Mouse (Mus musculus) retina, postnatal 7 days (tissue): ENCODE data around the gene Gm20388.
"Not testable (repeated sequence)": the region's sequence is repeated elsewhere in the genome, so short reads cannot be mapped to it uniquely, and the experiment has no call there.

Source experiments
- DNase-seq: peaks from one replicate; pipeline ENCODE4 v3.0.0-alpha.2; 2012; ENCODE audit warnings: low read depth, low spot score

Gene Gm20388

GRCm38 (mm10) chr8:122571153-122571552, 2660.5 kb downstream of the Gm20388 start:
- DNase-seq = no peak

- no peak for DNase-seq
These were observed 2661.2 kb downstream of the Gm20388 start for GRCm38 (mm10) chr8:122571750-122572267.

- DNase-seq = no peak
These were observed 2662.1 kb downstream of the Gm20388 start for GRCm38 (mm10) chr8:122572751-122573150.

- not testable (repeated sequence) for DNase-seq
These were observed 2662.5 kb downstream of the Gm20388 start for GRCm38 (mm10) chr8:122573176-122573575.

- no peak for DNase-seq
These were observed 2662.9 kb downstream of the Gm20388 start for GRCm38 (mm10) chr8:122573577-122573976.

GRCm38 (mm10) chr8:122574264-122574663, 2663.6 kb downstream of the Gm20388 start:
- DNase-seq = no peak

GRCm38 (mm10) chr8:122574667-122575251, 2664.1 kb downstream of the Gm20388 start:
- no peak for DNase-seq

- no peak for DNase-seq
These were observed 2664.6 kb downstream of the Gm20388 start for GRCm38 (mm10) chr8:122575286-122575685.

- no peak for DNase-seq
These were observed 2665.3 kb downstream of the Gm20388 start for GRCm38 (mm10) chr8:122575735-122576647.

GRCm38 (mm10) chr8:122576648-122577022, 2666.0 kb downstream of the Gm20388 start, which contains the start of gene Aprt:
Gene Aprt (minus strand): TSS chr8:122576909.
- DNase-seq = peak; percentile 81

- no peak for DNase-seq
These were observed 2666.5 kb downstream of the Gm20388 start for GRCm38 (mm10) chr8:122577116-122577515.

GRCm38 (mm10) chr8:122579196-122579595, 2668.6 kb downstream of the Gm20388 start:
- no peak for DNase-seq

GRCm38 (mm10) chr8:122580926-122581325, 2670.3 kb downstream of the Gm20388 start:
- no peak for DNase-seq

- DNase-seq = no peak
These were observed 2674.3 kb downstream of the Gm20388 start for GRCm38 (mm10) chr8:122584981-122585380.

GRCm38 (mm10) chr8:122585411-122585891, 2674.8 kb downstream of the Gm20388 start:
- DNase-seq = no peak

- DNase-seq = no peak
These were observed 2675.5 kb downstream of the Gm20388 start for GRCm38 (mm10) chr8:122586171-122586570.

GRCm38 (mm10) chr8:122586749-122587148, 2676.1 kb downstream of the Gm20388 start:
- DNase-seq = no peak

- no peak for DNase-seq
These were observed 2682.6 kb downstream of the Gm20388 start for GRCm38 (mm10) chr8:122593240-122593639.

GRCm38 (mm10) chr8:122593783-122594507, 2683.3 kb downstream of the Gm20388 start:
- no peak for DNase-seq

GRCm38 (mm10) chr8:122596031-122596430, 2685.4 kb downstream of the Gm20388 start:
- no peak for DNase-seq

GRCm38 (mm10) chr8:122600666-122601065, 2690.0 kb downstream of the Gm20388 start:
- DNase-seq = no peak

- no peak for DNase-seq
These were observed 2694.0 kb downstream of the Gm20388 start for GRCm38 (mm10) chr8:122604640-122605039.
